Mouse (Mus musculus) neural tube, embryonic 11.5 days (tissue): Measurements from ENCODE around the gene Acap1. TPM values are rescaled to one million over a fixed set of nuclear protein-coding genes. Genes with fewer than 3 reads are reported as not detected.

ENCODE experiments used
- ATAC-seq: fragments of 200-750 bp; cut with Nextera tagmentation; 2 replicates; pipeline ENCODE4 v1.8.0; 2017; ENCODE audit warnings: moderate number of reproducible peaks, mild to moderate bottlenecking, moderate TSS enrichment, moderate library complexity; ENCODE audit not compliant: insufficient read depth, low FRiP score, low TSS enrichment
- DNase-seq: peaks from one replicate; pipeline ENCODE4 v3.0.0-alpha.2; 2015; ENCODE audit warnings: low spot score
- H3K27ac ChIP-seq: fragments of 300-500 bp; sonication (generic); 2 replicates; pipeline ENCODE4 v1.5.1; 2014; ENCODE audit warnings: low read depth, mild to moderate bottlenecking, low read length
- H3K27me3 ChIP-seq: fragments of 300-500 bp; sonication (generic); 2 replicates; pipeline ENCODE4 v1.6.1; 2014; ENCODE audit warnings: mild to moderate bottlenecking, low read length, mixed read lengths; ENCODE audit not compliant: control insufficient read depth, insufficient read depth
- H3K36me3 ChIP-seq: fragments of 300-500 bp; sonication (generic); 2 replicates; pipeline ENCODE4 v1.6.1; 2014; ENCODE audit warnings: mild to moderate bottlenecking, low read length, moderate library complexity, mixed read lengths; ENCODE audit not compliant: control insufficient read depth, insufficient read depth
- H3K4me1 ChIP-seq: fragments of 300-500 bp; sonication (generic); 2 replicates; pipeline ENCODE4 v1.6.1; 2014; ENCODE audit warnings: low read length, mixed read lengths; ENCODE audit not compliant: control insufficient read depth, insufficient read depth
- H3K4me2 ChIP-seq: fragments of 300-500 bp; sonication (generic); 2 replicates; pipeline ENCODE4 v1.6.1; 2014; ENCODE audit warnings: low read depth, mild to moderate bottlenecking, moderate library complexity
- H3K4me3 ChIP-seq: fragments of 300-500 bp; sonication (generic); 2 replicates; pipeline ENCODE4 v1.5.1; 2014; ENCODE audit warnings: low read depth, low read length
- H3K9ac ChIP-seq: fragments of 300-500 bp; sonication (generic); 2 replicates; pipeline ENCODE4 v1.6.1; 2014; ENCODE audit warnings: mild to moderate bottlenecking, low read length
- H3K9me3 ChIP-seq: fragments of 300-500 bp; sonication (generic); 2 replicates; pipeline ENCODE4 v1.6.1; 2016; ENCODE audit warnings: low read length; ENCODE audit not compliant: control insufficient read depth
- WGBS: fragments of 180-500 bp; shearing (Covaris S2); extraction: QIAGEN DNeasy Blood & Tissue Kit; methylation state at CpG from one replicate; pipeline ENCODE4 v1.1.7; 2014; 5-methylcytosine and 5-hydroxymethylcytosine counted together
- polyA plus RNA-seq: library from polyadenylated mRNA; unstranded; fragments of >200 nt; fragmentation: Nextera tagmentation; extraction: Ambion mirVana; gene quantifications from 2 replicates; pipeline ENCODE4 v1.2.1, GENCODE M21; 2014

Acap1 gene
- polyA plus RNA-seq, 1 experiment from 2014 or later = 0.53 TPM

DNA sequence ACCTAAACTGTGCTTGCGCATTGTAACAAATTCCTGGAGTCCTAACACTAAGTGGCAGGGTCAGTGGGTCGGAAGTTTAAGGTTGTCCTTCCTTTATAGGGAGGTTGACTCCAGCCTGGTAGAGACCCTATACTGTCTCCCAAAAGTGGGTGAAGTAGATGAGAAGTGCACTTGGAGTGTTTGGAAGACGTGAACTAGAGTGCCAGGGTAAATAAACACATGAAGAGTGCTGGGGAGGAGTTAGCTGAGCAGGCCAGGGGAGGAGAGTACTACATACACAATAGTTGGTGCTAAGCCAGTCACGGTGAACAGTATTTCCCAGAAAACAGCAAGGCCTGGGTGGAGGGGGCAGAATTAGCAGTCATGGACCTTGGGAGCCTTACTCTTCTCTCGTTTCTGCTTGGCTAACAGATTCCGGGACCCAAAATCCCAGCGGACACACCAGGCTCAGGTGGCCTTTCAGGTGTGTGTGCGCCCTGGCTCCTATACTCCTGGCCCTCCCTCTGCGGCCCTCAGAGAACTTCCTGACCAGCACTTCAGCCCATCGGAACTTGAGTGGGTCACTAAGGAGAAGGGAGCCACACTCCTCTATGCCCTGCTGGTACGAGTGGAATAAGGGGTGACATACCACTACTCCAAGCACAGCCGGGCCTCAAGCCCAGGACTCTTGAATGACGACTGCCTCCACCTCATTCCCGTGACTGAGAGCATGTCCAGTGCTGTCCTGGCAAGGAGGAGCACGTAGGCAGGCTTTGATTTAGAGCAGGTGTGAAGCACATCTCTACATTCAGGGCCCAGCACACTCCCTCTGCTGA is 17.6 kb upstream of the Acap1 start:
- H3K36me3 ChIP-seq = peaks cover 42% of the 10 kb centered on the region
- WGBS = 76% methylated on average over 15 of the region's 15 CpGs
- ATAC-seq = 0 out of 2 replicates have a peak, but pooled peaks have one; percentile 17

GRCm38 (mm10) chr11:69911701-69912100 is 16.4 kb upstream of the Acap1 start:
- peaks cover 46% of the 10 kb centered on the region for H3K36me3 ChIP-seq
- 93% methylated on average over 6 of the region's 6 CpGs for WGBS
- peaks cover 20% of the 10 kb centered on the region for H3K4me1 ChIP-seq
- DNase-seq (no peak), ATAC-seq (no peak)
- no peak overlapping the region for H3K27ac ChIP-seq
- no peaks in the 10 kb centered on the region for H3K27me3 ChIP-seq
- H3K4me2 ChIP-seq = no peak overlapping the region
- no peak overlapping the region for H3K9ac ChIP-seq
- H3K4me3 ChIP-seq = no peak overlapping the region
- no peaks in the 10 kb centered on the region for H3K9me3 ChIP-seq

More for the DNA sequence above, 17.6 kb upstream of the Acap1 start:
- Histone ChIP-seq H3K4me1 (peaks cover 20% of the 10 kb centered on the region), H3K9me3 (no peaks in the 10 kb centered on the region), H3K27ac (0 out of 2 replicates have a peak overlapping the region, but pooled peaks have one; percentile 24), H3K27me3 (no peaks in the 10 kb centered on the region), H3K4me3 (peak overlapping the region; percentile 85), H3K9ac (peak overlapping the region; percentile 85), H3K4me2 (peak overlapping the region; percentile 99)
- DNase-seq = no peak

GRCm38 (mm10) chr11:69910781-69911560 is 15.6 kb upstream of the Acap1 start:
- H3K4me3 ChIP-seq = 0 out of 2 replicates have a peak overlapping the region, but pooled peaks have one; percentile 8
- peaks cover 48% of the 10 kb centered on the region for H3K36me3 ChIP-seq
- no peak overlapping the region for H3K27ac ChIP-seq
- H3K4me2 ChIP-seq = no peak overlapping the region
- no peaks in the 10 kb centered on the region for H3K9me3 ChIP-seq
- DNase-seq (no peak), ATAC-seq (no peak)
- 92% methylated on average over 17 of the region's 17 CpGs for WGBS
- H3K27me3 ChIP-seq = no peaks in the 10 kb centered on the region
- H3K9ac ChIP-seq = no peak overlapping the region
- H3K4me1 ChIP-seq = peaks cover 20% of the 10 kb centered on the region

DNA sequence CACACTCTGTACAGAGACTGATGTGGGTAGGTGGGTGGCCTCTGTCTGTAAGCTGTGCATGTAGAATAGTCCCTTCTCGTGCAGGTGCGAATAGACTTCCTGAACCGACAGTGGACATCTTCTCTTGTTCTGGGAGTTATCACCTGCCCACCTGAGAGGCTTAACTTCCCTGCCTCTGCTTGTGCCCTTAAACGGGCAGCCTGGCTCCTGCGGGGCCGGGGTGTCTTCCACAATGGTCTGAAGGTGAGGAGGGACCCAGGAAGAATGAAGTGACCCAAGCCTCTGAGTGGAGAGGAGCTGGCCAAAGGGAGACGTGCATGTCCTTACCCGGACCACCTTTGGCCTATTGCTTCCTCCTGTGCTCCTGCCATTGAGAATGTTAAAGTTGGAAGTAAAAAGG is 14.8 kb upstream of the Acap1 start:
- Histone ChIP-seq H3K4me1 (peaks cover 14% of the 10 kb centered on the region), H3K36me3 (peaks cover 54% of the 10 kb centered on the region), H3K27ac (no peak overlapping the region), H3K4me2 (no peak overlapping the region), H3K9me3 (no peaks in the 10 kb centered on the region), H3K9ac (no peak overlapping the region), H3K27me3 (no peaks in the 10 kb centered on the region), H3K4me3 (no peak overlapping the region)
- WGBS = 97% methylated on average over 8 of the region's 8 CpGs
- DNase-seq = no peak
- ATAC-seq = no peak

GRCm38 (mm10) chr11:69909174-69909573 is 13.8 kb upstream of the Acap1 start:
- Histone ChIP-seq H3K4me3 (no peak overlapping the region), H3K9me3 (no peaks in the 10 kb centered on the region), H3K4me2 (no peak overlapping the region), H3K27ac (no peak overlapping the region), H3K27me3 (no peaks in the 10 kb centered on the region), H3K9ac (no peak overlapping the region), H3K36me3 (peaks cover 58% of the 10 kb centered on the region), H3K4me1 (peaks cover 5% of the 10 kb centered on the region; the same call in 1 of the 2 replicates)
- 87% methylated on average over 5 of the region's 5 CpGs for WGBS
- ATAC-seq (no peak), DNase-seq (no peak)

DNA sequence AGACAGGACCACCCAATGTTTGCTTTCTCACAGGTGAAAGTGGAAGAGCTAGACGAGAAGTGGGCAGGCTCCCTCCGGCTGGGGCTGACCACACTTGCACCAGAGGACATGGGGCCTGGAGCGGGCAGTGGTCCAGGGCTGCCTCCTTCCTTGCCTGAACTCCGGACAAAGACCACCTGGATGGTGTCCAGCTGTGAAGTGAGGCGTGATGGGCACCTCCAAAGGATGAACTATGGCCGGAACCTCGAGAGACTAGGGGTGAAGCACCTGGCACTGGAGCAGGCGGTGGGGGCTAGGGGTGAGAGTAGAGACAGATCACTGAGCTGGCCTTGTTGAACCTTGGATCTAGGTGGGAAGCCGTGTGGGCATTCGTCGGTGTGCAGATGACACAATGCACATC is 13.3 kb upstream of the Acap1 start:
- H3K4me1 ChIP-seq = peaks cover 5% of the 10 kb centered on the region; the same call in 1 of the 2 replicates
- H3K27me3 ChIP-seq = no peaks in the 10 kb centered on the region
- H3K9me3 ChIP-seq = no peaks in the 10 kb centered on the region
- no peak overlapping the region for H3K9ac ChIP-seq
- peaks cover 58% of the 10 kb centered on the region for H3K36me3 ChIP-seq
- WGBS = 95% methylated on average over 11 of the region's 11 CpGs
- DNase-seq = no peak
- H3K4me3 ChIP-seq = no peak overlapping the region
- H3K4me2 ChIP-seq = no peak overlapping the region
- no peak for ATAC-seq
- H3K27ac ChIP-seq = no peak overlapping the region

GRCm38 (mm10) chr11:69904311-69904710 is 9.0 kb upstream of the Acap1 start:
- ATAC-seq (no peak), DNase-seq (no peak)
- H3K27ac ChIP-seq = no peak overlapping the region
- no peaks in the 10 kb centered on the region for H3K27me3 ChIP-seq
- no peak overlapping the region for H3K4me3 ChIP-seq
- no peaks in the 10 kb centered on the region for H3K9me3 ChIP-seq
- 95% methylated on average over 9 of the region's 9 CpGs for WGBS
- H3K4me1 ChIP-seq = peaks cover 10% of the 10 kb centered on the region
- H3K9ac ChIP-seq = no peak overlapping the region
- H3K36me3 ChIP-seq = peaks cover 39% of the 10 kb centered on the region
- H3K4me2 ChIP-seq = no peak overlapping the region

- H3K4me2 ChIP-seq = peak overlapping the region; percentile 98
- H3K27ac ChIP-seq = no peak overlapping the region
- H3K27me3 ChIP-seq = no peaks in the 10 kb centered on the region
- no peaks in the 10 kb centered on the region for H3K9me3 ChIP-seq
- H3K4me3 ChIP-seq = peak overlapping the region; percentile 96; the same call in 1 of the 2 replicates
- H3K9ac ChIP-seq = 0 out of 2 replicates have a peak overlapping the region, but pooled peaks have one; percentile 98
- 90% methylated on average over 13 of the region's 13 CpGs for WGBS
- peaks cover 31% of the 10 kb centered on the region for H3K36me3 ChIP-seq
- ATAC-seq = no peak
- H3K4me1 ChIP-seq = peaks cover 10% of the 10 kb centered on the region
- DNase-seq = no peak
These were observed 7.6 kb upstream of the Acap1 start for GRCm38 (mm10) chr11:69902972-69903371.
